Comparison of ENCODE assay signal across 27 mouse cellular contexts in genomic region chr5:111125746-111126145, GRCm38 (mm10).
A peak's percentile ranks its signal among the peaks of the same experiment; 100 is the strongest.
DNase-seq lines count a peak whose midpoint lies in the region; ATAC-seq and TF ChIP-seq lines count a peak whose summit lies in the region.
"Had no signal": no experiment of that assay in that cellular context is flagged by ENCODE, and none has a peak within 500 bp of the region (broad histone marks: within the 10 kb centered on the region; RNA-seq: fewer than 3 reads in every experiment).

No protein-coding gene starts in this region.

- no peak for TF ChIP-seq RAD21 in CH12.LX (IDR thresholded peaks at IDR 0.05; ENCODE audit: low read depth, low read length)

- no peak overlapping the region for H3K4me3 ChIP-seq in kidney, embryonic 15.5 days (replicated peaks)
- H3K4me3 ChIP-seq in CH12.LX (replicated peaks in 1 of 3; ENCODE audit: low read depth in 2 of 3, low read length in 2 of 3, poor library complexity in 1 of 3), result no peak overlapping the region
- no peak overlapping the region for H3K4me3 ChIP-seq in midbrain, embryonic 14.5 days (replicated peaks; ENCODE audit: low read depth, low read length)
- H3K4me3 ChIP-seq: embryonic facial prominence, embryonic 10.5 days; embryonic facial prominence, embryonic 15.5 days; forebrain, embryonic 12.5 days; limb, embryonic 12.5 days; liver, embryonic 15.5 days; midbrain, embryonic 13.5 days had no signal

- H3K4me2 ChIP-seq in kidney, embryonic 15.5 days, result no peak overlapping the region
- no peak overlapping the region for H3K4me2 ChIP-seq in CH12.LX (ENCODE audit: insufficient read depth, low read depth, poor library complexity, severe bottlenecking)
- no peak overlapping the region for H3K4me2 ChIP-seq in midbrain, embryonic 14.5 days (ENCODE audit: low read length)
- H3K4me2 ChIP-seq: embryonic facial prominence, embryonic 15.5 days; forebrain, embryonic 12.5 days; limb, embryonic 12.5 days; liver, embryonic 15.5 days; lung, embryonic 14.5 days; midbrain, embryonic 13.5 days had no signal

- H3K9ac ChIP-seq in kidney, embryonic 15.5 days, result no peak overlapping the region
- no peak overlapping the region for H3K9ac ChIP-seq in CH12.LX (ENCODE audit: insufficient read depth, low read depth)
- H3K9ac ChIP-seq in midbrain, embryonic 14.5 days (replicated peaks; ENCODE audit: low read length), result no peak overlapping the region
- H3K9ac ChIP-seq: embryonic facial prominence, embryonic 15.5 days; forebrain, embryonic 12.5 days; forebrain, postnatal 0 days; limb, embryonic 12.5 days; liver, embryonic 15.5 days; lung, embryonic 14.5 days; midbrain, embryonic 13.5 days had no signal

- no peak for TF ChIP-seq POLR2A in CH12.LX (IDR thresholded peaks at IDR 0.05; ENCODE audit: low read depth, low read length)

- H3K4me1 ChIP-seq in kidney, embryonic 15.5 days, result peaks cover 37% of the 10 kb centered on the region
- H3K4me1 ChIP-seq in CH12.LX (ENCODE audit: control insufficient read depth in 1 of 2, insufficient read depth in 2 of 2), result peaks cover 9 to 16% of the 10 kb centered on the region in 2 experiments
- H3K4me1 ChIP-seq in midbrain, embryonic 14.5 days (ENCODE audit: control insufficient read depth, insufficient read depth, low read length), result peaks cover 23% of the 10 kb centered on the region
- H3K4me1 ChIP-seq: liver, embryonic 15.5 days had no signal

- TF ChIP-seq CTCF in CH12.LX (conservative IDR thresholded peaks at IDR 0.05 in 1 of 2, IDR thresholded peaks at IDR 0.05 in 1 of 2; ENCODE audit: low read depth in 2 of 2, low read length in 2 of 2), result no peak

- peak; percentile 62 to 78 for DNase-seq in cerebellum, postnatal 10 days
- no peak for DNase-seq in cerebellum, adult 18-20 months
- peak; percentile 71 to 82 for DNase-seq in kidney, adult 8-10 months
- DNase-seq in CH12.LX (ENCODE audit: extremely low read depth) (no peak), adipocyte (ENCODE audit: low spot score) (no peak)
- DNase-seq in kidney, postnatal 25 days, result peak; percentile 72 to 92
- DNase-seq in midbrain, embryonic 14.5 days, result no peak
- DNase-seq: adrenal gland, postnatal 10 days; cerebellum, adult 11 months; forebrain, postnatal 0 days; heart, postnatal 14 days; lung, embryonic 14.5 days; right cerebral cortex, adult 18-20 months; right cerebral cortex, postnatal 4 days; thymus, adult 18-20 months; thymus, postnatal 25 days had no signal

- no peaks in the 10 kb centered on the region for H3K36me3 ChIP-seq in kidney, embryonic 15.5 days
- H3K36me3 ChIP-seq in CH12.LX (replicated peaks in 1 of 2; ENCODE audit: control insufficient read depth in 1 of 2, insufficient read depth in 1 of 2, low read length in 1 of 2), result no peaks in the 10 kb centered on the region
- no peaks in the 10 kb centered on the region for H3K36me3 ChIP-seq in midbrain, embryonic 14.5 days (ENCODE audit: control insufficient read depth, insufficient read depth, low read length)
- H3K36me3 ChIP-seq: embryonic facial prominence, embryonic 10.5 days; embryonic facial prominence, embryonic 15.5 days; forebrain, embryonic 12.5 days; G1E; limb, embryonic 12.5 days; liver, embryonic 15.5 days; midbrain, embryonic 13.5 days had no signal

- in situ Hi-C loops in CH12.LX (cut with MboI; ENCODE audit: low pct_ligation_motif_present, low pct_unique_long_range_greater_than_20kb, low sequenced_read_pairs), result no loop called here

- no peak for ATAC-seq in kidney, embryonic 15.5 days (replicated peaks; ENCODE audit: low FRiP score)
- no peak for ATAC-seq in midbrain, embryonic 14.5 days (ENCODE audit: low FRiP score, low TSS enrichment)
- ATAC-seq: forebrain, postnatal 0 days; hindbrain, embryonic 16.5 days; midbrain, embryonic 13.5 days had no signal

- no peak for TF ChIP-seq EP300 in CH12.LX (IDR thresholded peaks at IDR 0.05; ENCODE audit: low read length)

- H3K9me3 ChIP-seq in kidney, embryonic 15.5 days (replicated peaks), result no peaks in the 10 kb centered on the region
- H3K9me3 ChIP-seq in CH12.LX (replicated peaks; ENCODE audit: low read length), result peaks cover 3% of the 10 kb centered on the region
- H3K9me3 ChIP-seq in midbrain, embryonic 14.5 days (ENCODE audit: control insufficient read depth, low read length), result no peaks in the 10 kb centered on the region
- H3K9me3 ChIP-seq: embryonic facial prominence, embryonic 10.5 days; embryonic facial prominence, embryonic 15.5 days; forebrain, embryonic 12.5 days; G1E; limb, embryonic 12.5 days; liver, embryonic 15.5 days; midbrain, embryonic 13.5 days had no signal

- dilution Hi-C loops in CH12.LX (cut with MboI; ENCODE audit: extremely low pct_ligation_motif_present, extremely low pct_unique_long_range_greater_than_20kb, low sequenced_read_pairs), result no loop called here

- WGBS in kidney, embryonic 15.5 days, result 81% methylated on average over 12 of the region's 12 CpGs
- 84% methylated on average over 12 of the region's 12 CpGs for WGBS in midbrain, embryonic 14.5 days

- H3K27ac ChIP-seq in kidney, embryonic 15.5 days, result no peak overlapping the region
- H3K27ac ChIP-seq in CH12.LX (ENCODE audit: insufficient read depth, low read depth), result no peak overlapping the region
- no peak overlapping the region for H3K27ac ChIP-seq in midbrain, embryonic 14.5 days (replicated peaks; ENCODE audit: low read depth, low read length)
- H3K27ac ChIP-seq: embryonic facial prominence, embryonic 10.5 days; embryonic facial prominence, embryonic 15.5 days; forebrain, embryonic 12.5 days; limb, embryonic 12.5 days; liver, embryonic 15.5 days; macrophage; midbrain, embryonic 13.5 days; stomach, postnatal 0 days had no signal

- H3K27me3 ChIP-seq in kidney, embryonic 15.5 days, result no peaks in the 10 kb centered on the region
- H3K27me3 ChIP-seq in CH12.LX (replicated peaks), result no peaks in the 10 kb centered on the region
- no peaks in the 10 kb centered on the region for H3K27me3 ChIP-seq in midbrain, embryonic 14.5 days (ENCODE audit: control insufficient read depth, insufficient read depth, low read length)
- H3K27me3 ChIP-seq: embryonic facial prominence, embryonic 15.5 days; forebrain, embryonic 12.5 days; limb, embryonic 12.5 days; liver, embryonic 15.5 days; midbrain, embryonic 13.5 days had no signal

- H3K79me2 ChIP-seq in CH12.LX (replicated peaks; ENCODE audit: control insufficient read depth, extremely low read depth, insufficient read depth, poor library complexity, severe bottlenecking), result no peaks in the 10 kb centered on the region

TF ChIP-seq in CH12.LX, 34 proteins besides CTCF, POLR2A, EP300 and RAD21:
- TF ChIP-seq MAZ (IDR thresholded peaks at IDR 0.05; ENCODE audit: low read depth, low read length) (no peak), CHD1 (IDR thresholded peaks at IDR 0.05; ENCODE audit: low read depth, low read length) (no peak), MXI1 (IDR thresholded peaks at IDR 0.05; ENCODE audit: low read depth, low read length) (no peak), MAFK (IDR thresholded peaks at IDR 0.05; ENCODE audit: insufficient replicate concordance, low read length) (0 out of 2 replicates have a peak, but pooled peaks have one; percentile 48), JUND (conservative IDR thresholded peaks at IDR 0.05; ENCODE audit: low read depth, low read length) (no peak), USF2 (conservative IDR thresholded peaks at IDR 0.05; ENCODE audit: low read depth, low read length) (no peak), ZC3H11A (IDR thresholded peaks at IDR 0.05; ENCODE audit: low read depth, low read length) (no peak), ETS1 (conservative IDR thresholded peaks at IDR 0.05; ENCODE audit: low read depth, low read length) (no peak)
TF ChIP-seq in CH12.LX: peak in this region for 1.

Comparison
In these comparisons a context has a peak if more than half of its experiments do, and no peak if none do; other contexts are left out.
1. DNase-seq: peak in cerebellum, postnatal 10 days (2 of 2), kidney, adult 8-10 months (2 of 2) and kidney, postnatal 25 days (2 of 2); none in cerebellum, adult 18-20 months (0 of 2), CH12.LX (single experiment), midbrain, embryonic 14.5 days (single experiment) and adipocyte (single experiment).